Mouse (Mus musculus) kidney, postnatal 0 days (tissue): ENCODE data around the gene Ssbp3. TPM values are rescaled to one million over a fixed set of nuclear protein-coding genes. Genes with fewer than 3 reads are reported as not detected.

Experiments
- ATAC-seq: fragments of 200-750 bp; cut with Nextera tagmentation; replicated peaks from 2 replicates; pipeline ENCODE4 v1.8.0; 2017; ENCODE audit warnings: low read depth, moderate number of reproducible peaks, moderate TSS enrichment, moderate library complexity; ENCODE audit not compliant: low FRiP score
- DNase-seq: peaks from one replicate; pipeline ENCODE4 v3.0.0-alpha.2; 2016; ENCODE audit warnings: low spot score
- H3K27ac ChIP-seq: fragments of 300-500 bp; sonication (generic); 2 replicates; pipeline ENCODE4 v1.5.1; 2014; ENCODE audit warnings: mild to moderate bottlenecking
- H3K27me3 ChIP-seq: fragments of 300-500 bp; sonication (generic); 2 replicates; pipeline ENCODE4 v1.6.1; 2014; ENCODE audit warnings: low read length, mixed read lengths; ENCODE audit not compliant: insufficient read depth
- H3K36me3 ChIP-seq: fragments of 300-500 bp; sonication (generic); 2 replicates; pipeline ENCODE4 v1.6.1; 2014; ENCODE audit warnings: low read length, mixed read lengths; ENCODE audit not compliant: insufficient read depth
- H3K4me1 ChIP-seq: fragments of 300-500 bp; sonication (generic); replicated peaks from 2 replicates; pipeline ENCODE4 v1.6.1; 2014; ENCODE audit warnings: antibody characterized with exemption, low read length, mixed read lengths; ENCODE audit not compliant: insufficient read depth
- H3K4me2 ChIP-seq: fragments of 300-500 bp; sonication (generic); 2 replicates; pipeline ENCODE4 v1.6.1; 2014; ENCODE audit warnings: mild to moderate bottlenecking, low read length, moderate library complexity, mixed read lengths
- H3K4me3 ChIP-seq: fragments of 300-500 bp; sonication (generic); replicated peaks from 2 replicates; pipeline ENCODE4 v1.5.1; 2014; ENCODE audit warnings: low read depth, low read length
- H3K9ac ChIP-seq: fragments of 300-500 bp; sonication (generic); 2 replicates; pipeline ENCODE4 v1.6.1; 2014; ENCODE audit warnings: low read depth, low read length
- H3K9me3 ChIP-seq: fragments of 300-500 bp; sonication (generic); replicated peaks from 2 replicates; pipeline ENCODE4 v1.6.1; 2016; ENCODE audit warnings: low read length, inconsistent platforms, mixed read lengths
- CTCF ChIP-seq: IDR thresholded peaks from 2 replicates; pipeline ENCODE4 v1.5.1; 2016; ENCODE audit warnings: antibody characterized with exemption, low read depth, mild to moderate bottlenecking, moderate library complexity
- WGBS: fragments of 180-500 bp; shearing (Covaris S2); extraction: QIAGEN DNeasy Blood & Tissue Kit; methylation state at CpG from one replicate; pipeline ENCODE4 v1.1.7; 2014; 5-methylcytosine and 5-hydroxymethylcytosine counted together
- polyA plus RNA-seq: library from polyadenylated mRNA; unstranded; fragments of >200 nt; fragmentation: Nextera tagmentation; extraction: Ambion mirVana; gene quantifications from 2 replicates; pipeline ENCODE4 v1.2.1, GENCODE M21; 2015

The Ssbp3 gene
- polyA plus RNA-seq, 1 experiment from 2014 or later = 68.3 TPM

DNA sequence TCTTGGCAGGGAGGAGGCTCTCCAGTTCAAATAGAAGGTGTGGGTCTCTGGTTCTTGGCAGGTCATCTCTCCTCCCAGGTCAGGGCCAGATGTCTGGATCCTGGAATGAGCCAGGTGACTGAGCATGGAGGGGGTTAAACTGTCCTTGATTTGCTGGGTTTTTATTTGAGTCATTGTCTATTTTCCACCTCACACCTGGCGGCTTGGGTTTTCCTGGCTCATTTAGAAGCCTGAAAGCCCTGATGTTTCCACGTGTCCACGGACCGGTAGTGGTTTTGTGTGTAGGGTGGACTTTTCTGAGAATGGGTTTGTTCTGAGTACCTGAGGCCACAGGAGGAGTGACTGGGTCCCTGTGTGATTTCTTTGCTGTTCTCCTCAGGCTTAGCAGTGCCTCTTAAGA is 9.6 kb downstream of the Ssbp3 start:
- Histone ChIP-seq H3K36me3 (peaks cover 45% of the 10 kb centered on the region), H3K27ac (no peak overlapping the region), H3K4me1 (no peaks in the 10 kb centered on the region), H3K27me3 (no peaks in the 10 kb centered on the region), H3K4me3 (no peak overlapping the region), H3K9ac (no peak overlapping the region), H3K9me3 (no peaks in the 10 kb centered on the region), H3K4me2 (no peak overlapping the region)
- no peak for TF ChIP-seq CTCF
- WGBS = 86% methylated on average over 4 of the region's 4 CpGs
- no peak for DNase-seq
- no peak for ATAC-seq

DNA sequence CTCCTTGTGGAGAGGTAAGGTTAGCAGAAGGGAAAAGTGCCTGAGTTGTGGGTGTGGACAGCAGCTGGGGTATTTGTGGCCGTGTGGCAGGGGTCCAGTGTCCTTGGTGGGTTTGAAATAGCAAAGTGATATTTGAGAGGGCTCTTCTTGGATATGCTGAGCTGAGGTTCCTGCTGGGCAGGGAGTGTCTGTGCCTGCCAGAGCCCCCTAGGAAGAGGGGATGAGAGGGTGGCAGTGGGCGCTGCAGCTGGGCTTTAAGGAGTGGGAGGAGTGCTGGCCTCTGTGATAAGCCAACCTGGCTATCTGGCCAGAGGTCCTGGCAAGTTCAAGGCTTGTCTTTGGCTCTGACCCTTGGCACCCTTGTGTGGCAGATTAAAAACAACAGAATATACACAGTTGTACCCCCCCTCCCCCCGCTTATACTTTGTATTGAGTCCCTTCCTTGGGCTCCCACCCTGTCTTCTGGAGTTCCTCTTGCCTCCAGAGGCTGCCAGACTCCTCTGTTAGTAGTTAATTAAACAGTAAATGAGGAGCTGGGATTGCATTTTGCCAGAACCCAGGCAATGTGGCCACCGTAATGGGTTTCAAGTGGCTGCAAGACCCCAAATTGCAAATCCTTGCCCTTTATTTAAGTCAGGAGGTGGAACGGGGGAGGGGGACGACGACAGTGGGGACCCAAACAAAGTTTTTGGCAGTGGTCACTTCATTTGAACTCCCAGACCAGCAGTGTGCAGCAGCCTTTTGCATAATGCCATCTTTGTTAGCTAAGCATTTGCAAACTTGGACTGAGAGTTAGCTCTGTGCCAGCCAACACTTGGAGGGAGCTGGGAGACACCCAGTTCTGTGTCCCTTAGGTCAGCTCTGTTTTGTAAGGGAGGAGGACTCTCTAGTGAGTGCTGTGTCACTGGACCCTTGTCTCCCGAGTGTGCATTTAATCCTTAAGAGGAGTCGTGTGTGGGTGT is 11.2 kb downstream of the Ssbp3 start:
- DNase-seq (no peak), ATAC-seq (0 out of 2 replicates have a peak, but pooled peaks have one; percentile 17)
- no peaks in the 10 kb centered on the region for H3K27me3 ChIP-seq
- no peak overlapping the region for H3K4me2 ChIP-seq
- 62% methylated on average over 9 of the region's 9 CpGs for WGBS
- H3K4me3 ChIP-seq = no peak overlapping the region
- H3K27ac ChIP-seq = no peak overlapping the region
- H3K36me3 ChIP-seq = peaks cover 44% of the 10 kb centered on the region
- no peaks in the 10 kb centered on the region for H3K9me3 ChIP-seq
- no peaks in the 10 kb centered on the region for H3K4me1 ChIP-seq
- TF ChIP-seq CTCF = no peak
- H3K9ac ChIP-seq = no peak overlapping the region

DNA sequence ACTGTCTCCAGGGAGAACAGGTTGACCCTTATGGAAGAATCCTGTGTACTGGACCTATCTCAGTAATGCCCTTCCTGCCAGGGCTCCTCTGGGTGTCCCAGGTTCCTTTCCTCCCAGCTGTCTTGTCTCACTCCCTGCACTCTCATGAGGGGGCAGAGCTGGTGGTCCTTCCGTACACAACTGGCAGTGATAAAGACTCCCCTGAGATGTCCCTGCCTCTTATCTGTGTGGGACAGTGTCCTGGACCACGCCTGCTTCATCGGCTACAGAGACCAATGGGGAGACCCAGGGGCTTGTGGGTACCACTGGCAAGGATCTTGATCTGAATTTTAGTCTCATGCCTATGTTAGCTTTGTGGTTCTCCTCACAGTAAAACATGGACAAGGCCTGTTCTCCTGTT is 12.4 kb downstream of the Ssbp3 start:
- no peak overlapping the region for H3K9ac ChIP-seq
- no peaks in the 10 kb centered on the region for H3K27me3 ChIP-seq
- peaks cover 33% of the 10 kb centered on the region for H3K36me3 ChIP-seq
- no peak overlapping the region for H3K4me3 ChIP-seq
- TF ChIP-seq CTCF = no peak
- DNase-seq = no peak
- no peak overlapping the region for H3K27ac ChIP-seq
- no peaks in the 10 kb centered on the region for H3K4me1 ChIP-seq
- no peak for ATAC-seq
- no peak overlapping the region for H3K4me2 ChIP-seq
- H3K9me3 ChIP-seq = no peaks in the 10 kb centered on the region
- 79% methylated on average over 3 of the region's 3 CpGs for WGBS

DNA sequence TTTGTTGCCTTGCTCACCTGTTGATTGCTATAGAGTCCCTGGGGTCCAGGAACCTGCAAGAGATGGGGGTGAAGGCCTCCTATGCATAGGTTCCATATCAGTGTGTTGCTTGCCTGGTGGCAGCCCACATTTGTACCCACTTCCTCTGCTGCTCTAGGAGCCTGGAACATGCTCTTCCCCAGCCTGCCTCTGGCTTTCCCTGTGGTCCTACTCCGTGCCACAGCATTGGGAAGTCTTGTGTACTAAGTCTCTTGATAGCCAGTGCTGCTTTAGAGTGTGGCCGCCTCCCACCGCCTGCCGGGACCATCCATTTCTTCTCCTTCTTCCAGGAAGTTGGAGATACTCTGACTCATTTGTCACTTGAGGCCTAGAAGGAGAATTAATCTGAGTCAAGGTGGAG is 13.7 kb downstream of the Ssbp3 start:
- H3K4me2 ChIP-seq = no peak overlapping the region
- no peaks in the 10 kb centered on the region for H3K27me3 ChIP-seq
- H3K4me1 ChIP-seq = no peaks in the 10 kb centered on the region
- no peak overlapping the region for H3K9ac ChIP-seq
- H3K36me3 ChIP-seq = peaks cover 27% of the 10 kb centered on the region
- no peak for ATAC-seq
- 85% methylated on average over 4 of the region's 4 CpGs for WGBS
- H3K4me3 ChIP-seq = no peak overlapping the region
- no peaks in the 10 kb centered on the region for H3K9me3 ChIP-seq
- TF ChIP-seq CTCF = no peak
- no peak for DNase-seq
- no peak overlapping the region for H3K27ac ChIP-seq

DNA sequence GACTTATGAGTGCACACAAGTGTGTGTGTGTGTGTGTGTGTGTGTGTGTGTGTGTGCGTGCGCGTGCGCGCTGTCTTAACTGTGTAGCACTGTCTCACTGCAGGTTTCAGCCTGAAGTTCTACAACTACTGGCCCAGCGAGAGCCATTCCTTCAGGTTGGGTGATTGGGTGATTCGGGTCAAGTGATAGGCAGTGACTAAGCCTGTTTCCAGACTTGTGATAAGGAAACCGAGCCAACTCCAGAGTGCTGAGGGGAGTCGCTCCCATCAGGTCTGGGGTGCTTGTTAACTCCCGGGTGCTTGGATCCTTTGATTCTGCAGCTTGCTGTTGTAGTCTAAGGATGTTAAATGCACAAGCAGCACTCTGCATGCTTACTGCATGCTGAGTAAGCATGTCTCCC is 14.4 kb downstream of the Ssbp3 start:
- Histone ChIP-seq H3K4me1 (no peaks in the 10 kb centered on the region), H3K9ac (no peak overlapping the region), H3K27ac (no peak overlapping the region), H3K36me3 (peaks cover 20% of the 10 kb centered on the region), H3K27me3 (no peaks in the 10 kb centered on the region), H3K9me3 (no peaks in the 10 kb centered on the region), H3K4me2 (no peak overlapping the region), H3K4me3 (no peak overlapping the region)
- DNase-seq = no peak
- 80% methylated on average over 10 of the region's 10 CpGs for WGBS
- TF ChIP-seq CTCF = no peak
- ATAC-seq = no peak

DNA sequence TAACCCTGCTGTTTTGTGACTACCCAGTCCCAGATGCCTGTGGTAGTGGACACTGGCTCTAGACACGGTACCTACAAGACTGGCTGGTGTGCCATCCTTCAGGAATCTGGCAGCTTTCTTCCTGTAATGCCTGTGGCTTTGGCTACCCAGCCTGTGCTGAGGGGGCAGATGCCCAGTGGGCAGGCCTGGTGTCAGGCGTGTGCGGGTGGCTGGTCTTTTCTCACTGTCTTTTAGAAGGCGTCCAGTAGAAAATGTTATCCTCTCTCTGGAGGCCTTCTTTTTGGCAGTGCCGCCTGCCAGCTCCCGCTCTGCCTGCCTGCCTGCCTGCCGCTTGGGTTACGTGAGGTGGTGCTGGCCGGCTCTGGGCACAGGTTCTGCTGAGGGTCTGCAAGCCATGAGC is 15.9 kb downstream of the Ssbp3 start:
- Histone ChIP-seq H3K4me1 (no peaks in the 10 kb centered on the region), H3K4me2 (no peak overlapping the region), H3K9ac (no peak overlapping the region), H3K36me3 (peaks cover 17% of the 10 kb centered on the region), H3K27ac (no peak overlapping the region), H3K4me3 (no peak overlapping the region), H3K27me3 (no peaks in the 10 kb centered on the region), H3K9me3 (no peaks in the 10 kb centered on the region)
- TF ChIP-seq CTCF = no peak
- ATAC-seq = no peak
- no peak for DNase-seq
- 92% methylated on average over 9 of the region's 9 CpGs for WGBS

DNA sequence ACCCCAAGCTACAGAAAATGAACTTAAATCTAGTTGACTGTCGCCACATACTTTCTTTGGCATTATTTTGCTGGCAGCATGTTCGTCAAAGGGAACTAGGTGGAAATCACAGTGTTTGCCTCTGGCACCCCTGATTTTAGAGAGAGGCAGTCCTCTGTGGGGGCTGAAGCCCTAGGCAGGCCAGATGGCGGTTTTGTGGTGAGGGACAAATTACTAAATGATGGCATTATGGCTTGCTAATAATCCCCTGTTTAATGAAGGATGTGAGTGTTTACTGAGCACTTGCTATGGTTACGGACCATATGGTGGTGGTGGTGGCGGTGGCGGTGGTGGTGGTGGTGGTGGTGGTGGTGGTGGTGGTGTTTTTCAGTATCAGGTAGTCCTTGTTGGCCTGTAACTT is 16.5 kb downstream of the Ssbp3 start:
- WGBS = 84% methylated on average over 6 of the region's 6 CpGs
- ATAC-seq = no peak
- Histone ChIP-seq H3K4me2 (no peak overlapping the region), H3K36me3 (peaks cover 20% of the 10 kb centered on the region), H3K27ac (no peak overlapping the region), H3K9me3 (no peaks in the 10 kb centered on the region), H3K9ac (no peak overlapping the region), H3K4me1 (no peaks in the 10 kb centered on the region), H3K4me3 (no peak overlapping the region), H3K27me3 (no peaks in the 10 kb centered on the region)
- no peak for DNase-seq
- no peak for TF ChIP-seq CTCF
